Mouse (Mus musculus): ENCODE results near the gene Kcnk7. TPM values are rescaled to one million over a fixed set of nuclear protein-coding genes. Genes with fewer than 3 reads are reported as not detected.

The Kcnk7 gene
- total RNA-seq, 2 experiments from 2014 or later: not detected

DNA sequence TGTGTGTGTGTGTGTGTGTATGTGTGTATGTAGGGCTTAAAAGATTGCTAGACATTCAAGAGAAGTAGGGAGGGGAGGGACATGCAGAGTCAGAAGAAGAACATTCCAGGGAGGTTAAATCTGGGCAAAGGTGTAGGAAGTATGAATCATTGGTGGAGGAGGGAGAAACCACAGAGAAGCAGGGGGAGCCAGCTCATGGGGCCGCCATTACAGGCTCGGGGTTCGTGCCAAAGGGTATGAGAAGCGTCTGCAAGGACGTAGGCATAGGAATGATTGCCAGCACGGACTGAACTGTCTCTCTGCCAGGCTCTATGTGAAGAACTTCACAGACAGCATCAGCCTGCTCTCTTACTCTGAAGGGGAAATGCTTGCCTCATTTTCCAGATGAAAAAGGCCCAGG is 45.3 kb downstream of the Kcnk7 start:
- no peak for DNase-seq (ENCODE audit: low spot score in 2 of 2)

DNA sequence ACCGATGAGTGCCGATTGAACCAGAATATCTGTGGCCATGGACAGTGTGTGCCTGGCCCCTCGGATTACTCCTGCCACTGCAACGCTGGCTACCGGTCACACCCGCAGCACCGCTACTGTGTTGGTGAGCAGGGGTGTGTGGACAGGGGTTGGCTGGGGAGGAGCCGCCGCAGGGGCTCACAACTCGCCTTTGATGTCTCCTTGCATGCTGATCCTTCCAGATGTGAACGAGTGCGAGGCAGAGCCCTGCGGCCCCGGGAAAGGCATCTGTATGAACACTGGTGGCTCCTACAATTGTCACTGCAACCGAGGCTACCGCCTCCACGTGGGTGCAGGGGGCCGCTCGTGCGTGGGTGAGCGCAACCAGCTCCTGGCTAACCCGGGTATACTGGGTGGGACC is 46.8 kb downstream of the Kcnk7 start:
- no peak for DNase-seq (ENCODE audit: low spot score in 2 of 2)

DNA sequence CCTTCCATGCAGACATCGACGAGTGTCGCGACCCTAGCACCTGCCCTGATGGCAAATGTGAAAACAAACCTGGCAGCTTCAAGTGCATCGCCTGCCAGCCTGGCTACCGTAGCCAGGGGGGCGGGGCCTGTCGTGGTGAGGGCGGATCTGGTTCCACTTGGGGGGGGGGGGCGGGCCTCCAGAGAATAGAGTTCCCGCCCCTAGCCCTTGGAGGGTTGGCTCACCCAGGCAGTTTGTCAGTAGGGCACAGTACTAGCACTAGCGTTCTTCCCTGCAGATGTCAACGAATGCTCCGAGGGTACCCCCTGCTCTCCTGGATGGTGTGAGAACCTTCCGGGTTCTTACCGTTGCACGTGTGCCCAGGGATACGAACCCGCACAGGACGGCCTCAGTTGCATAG is 47.6 kb downstream of the Kcnk7 start:
- no peak for DNase-seq (ENCODE audit: low spot score in 2 of 2)

DNA sequence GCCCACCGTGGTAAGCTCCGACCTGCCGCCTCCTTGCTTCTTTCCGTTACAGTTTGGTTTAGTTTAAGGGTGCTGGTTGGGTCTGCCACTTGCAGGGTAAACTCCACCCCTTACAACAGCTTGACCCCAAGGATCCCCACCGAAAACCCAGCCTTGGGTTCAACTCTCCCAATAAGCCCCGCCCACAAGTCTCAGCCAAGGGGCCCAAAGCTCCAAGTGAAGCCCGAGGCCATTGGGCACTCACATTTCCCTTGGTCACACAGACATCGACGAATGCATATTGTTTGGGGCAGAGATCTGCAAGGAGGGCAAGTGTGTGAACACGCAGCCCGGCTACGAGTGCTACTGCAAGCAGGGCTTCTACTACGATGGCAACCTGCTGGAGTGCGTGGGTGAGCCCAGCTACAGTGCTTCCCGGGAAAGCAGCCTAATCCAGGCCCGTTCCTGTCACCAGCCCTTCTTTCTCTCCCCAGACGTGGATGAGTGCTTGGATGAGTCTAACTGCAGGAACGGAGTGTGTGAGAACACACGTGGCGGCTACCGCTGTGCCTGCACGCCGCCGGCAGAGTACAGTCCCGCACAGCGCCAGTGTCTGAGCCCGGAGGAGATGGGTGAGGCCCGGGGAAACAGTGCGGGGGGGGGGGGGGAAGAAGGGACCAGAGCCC is 52.3 kb downstream of the Kcnk7 start:
- DNase-seq (ENCODE audit: low spot score in 2 of 2): peak; percentile 62 to 82

Small RNAs within 50 kb of the gene (microRNA-seq; reads per million reads assigned to microRNA genes)
- gene Mir6987: 0.57 to 1.1 reads per million in 2 experiments

Other genes with a start within 250 kb of the Kcnk7 start
- gene Ccdc85b, start 246.5 kb upstream of the Kcnk7 start, total RNA-seq (2021): 10 to 100 TPM; 29.9 to 31.8 TPM
- gene Fibp, start 243.8 kb upstream of the Kcnk7 start, total RNA-seq (2021): 100 to 1,000 TPM in 1 of 2 experiments, 10 to 100 TPM in 1; 96.3 to 101 TPM
- 1 to 10 TPM in 1 of 2 experiments, under 1 TPM in 1; 0.41 to 1.2 TPM for gene Ctsw, start 235.9 kb upstream of the Kcnk7 start, total RNA-seq (2021)
- gene Efemp2, start 230.4 kb upstream of the Kcnk7 start, total RNA-seq (2021): 10 to 100 TPM; 16.8 to 20.9 TPM
- 10 to 100 TPM; 34.3 to 35.6 TPM for gene Mus81, start 216.0 kb upstream of the Kcnk7 start, total RNA-seq (2021)
- 1,000 to 10,000 TPM; 1,666 to 1,748 TPM for gene Cfl1, start 213.9 kb upstream of the Kcnk7 start, total RNA-seq (2021)
- gene 1700020D05Rik, start 200.6 kb upstream of the Kcnk7 start, total RNA-seq (2021): 1 to 10 TPM; 6.3 to 8.1 TPM
- gene Snx32, start 193.8 kb upstream of the Kcnk7 start, total RNA-seq (2021): 10 to 100 TPM; 70.5 to 74.2 TPM
- not detected for gene Ovol1, start 143.7 kb upstream of the Kcnk7 start, total RNA-seq (2021)
- 1 to 10 TPM; 7.1 to 8.8 TPM for gene Ap5b1, start 136.3 kb upstream of the Kcnk7 start, total RNA-seq (2021)
- 10 to 100 TPM; 84.4 to 90.5 TPM for gene Rnaseh2c, start 102.5 kb upstream of the Kcnk7 start, total RNA-seq (2021)
- gene Kat5, start 94.1 kb upstream of the Kcnk7 start, total RNA-seq (2021): 10 to 100 TPM; 83.3 to 83.5 TPM
- gene Rela, start 66.9 kb upstream of the Kcnk7 start, total RNA-seq (2021): 10 to 100 TPM; 21.0 to 26.7 TPM
- gene Sipa1, start 40.7 kb upstream of the Kcnk7 start, total RNA-seq (2021): 10 to 100 TPM; 22.8 to 26.1 TPM
- gene Map3k11, start 15.6 kb upstream of the Kcnk7 start, total RNA-seq (2021): 10 to 100 TPM; 16.1 to 17.0 TPM
- 10 to 100 TPM; 66.3 to 72.2 TPM for gene Pcnx3, start 15.5 kb upstream of the Kcnk7 start, total RNA-seq (2021)
- 10 to 100 TPM; 15.6 to 20.1 TPM for gene Ehbp1l1, start 21.9 kb downstream of the Kcnk7 start, total RNA-seq (2021)
- 10 to 100 TPM; 32.1 to 41.1 TPM for gene Fam89b, start 25.3 kb downstream of the Kcnk7 start, total RNA-seq (2021)
- 10 to 100 TPM; 24.7 to 32.7 TPM for gene Ltbp3, start 36.5 kb downstream of the Kcnk7 start, total RNA-seq (2021)
- gene Scyl1, start 67.1 kb downstream of the Kcnk7 start, total RNA-seq (2021): 10 to 100 TPM; 73.6 to 75.1 TPM
- 10 to 100 TPM; 19.8 to 20.1 TPM for gene Frmd8, start 170.9 kb downstream of the Kcnk7 start, total RNA-seq (2021)
- 1 to 10 TPM; 3.6 to 3.7 TPM for gene Slc25a45, start 173.4 kb downstream of the Kcnk7 start, total RNA-seq (2021)
- 1 to 10 TPM; 3.4 to 4.2 TPM for gene Tigd3, start 189.8 kb downstream of the Kcnk7 start, total RNA-seq (2021)
- 10 to 100 TPM; 78.1 to 92.3 TPM for gene Dpf2, start 208.6 kb downstream of the Kcnk7 start, total RNA-seq (2021)
- gene Cdc42ep2, start 220.4 kb downstream of the Kcnk7 start, total RNA-seq (2021): 1 to 10 TPM; 4.7 to 5.7 TPM

All from layer of hippocampus, postnatal 14 days (tissue).